Mouse (Mus musculus) liver, adult 2 months (tissue): ENCODE measurements around the gene Gm20388.

Experiments
- CTCF ChIP-seq: fragments of 200-500 bp; IDR thresholded peaks from 2 replicates; pipeline ENCODE4 v1.5.1; 2011; ENCODE audit warnings: low read depth, low read length, control low read depth
- POLR2A ChIP-seq: fragments of 200-500 bp; IDR thresholded peaks from 2 replicates; pipeline ENCODE4 v1.6.1; 2011; ENCODE audit warnings: low read length, control low read depth; ENCODE audit not compliant: insufficient read depth; ENCODE audit errors: extremely low read depth

GRCm38 (mm10) chr8:120344583-120344982 is 433.9 kb downstream of the Gm20388 start:
- TF ChIP-seq POLR2A, result no peak
- TF ChIP-seq CTCF, result no peak
